Mouse (Mus musculus) neural tube, embryonic 14.5 days (tissue): ENCODE measurements at regions not wholly inside any gene's neighbourhood (a gene's known extent, or its start where the extent isn't known, plus 50 kb on each side); places are given as distances from the start of the nearest gene placed in this dataset.
A peak's percentile ranks its signal among the peaks of the same experiment; 100 is the strongest.

Experiments
- ATAC-seq: fragments of 200-750 bp; cut with Nextera tagmentation; 2 replicates; pipeline ENCODE4 v1.8.0; 2017; ENCODE audit warnings: low read depth, mild to moderate bottlenecking, moderate TSS enrichment, moderate library complexity
- H3K27ac ChIP-seq: fragments of 300-500 bp; sonication (generic); 2 replicates; pipeline ENCODE4 v1.5.1; 2014; ENCODE audit warnings: low read depth, mild to moderate bottlenecking, control low read depth, low read length, moderate library complexity, mixed read lengths
- H3K27me3 ChIP-seq: fragments of 300-500 bp; sonication (generic); 2 replicates; pipeline ENCODE4 v1.6.1; 2014; ENCODE audit warnings: low read length; ENCODE audit not compliant: control insufficient read depth, insufficient read depth
- H3K36me3 ChIP-seq: fragments of 300-500 bp; sonication (generic); 2 replicates; pipeline ENCODE4 v1.6.1; 2014; ENCODE audit warnings: low read length, mixed read lengths; ENCODE audit not compliant: control insufficient read depth, insufficient read depth
- H3K4me1 ChIP-seq: fragments of 300-500 bp; sonication (generic); 2 replicates; pipeline ENCODE4 v1.6.1; 2014; ENCODE audit warnings: low read length; ENCODE audit not compliant: control insufficient read depth, insufficient read depth
- H3K4me2 ChIP-seq: fragments of 300-500 bp; sonication (generic); 2 replicates; pipeline ENCODE4 v1.6.1; 2014; ENCODE audit warnings: mild to moderate bottlenecking, low read depth, low read length, control low read depth
- H3K4me3 ChIP-seq: fragments of 300-500 bp; sonication (generic); 2 replicates; pipeline ENCODE4 v1.5.1; 2014; ENCODE audit warnings: low read depth, low read length, control low read depth, mixed read lengths
- H3K9ac ChIP-seq: fragments of 300-500 bp; sonication (generic); replicated peaks from 2 replicates; pipeline ENCODE4 v1.6.1; 2014; ENCODE audit warnings: low read depth, mild to moderate bottlenecking, control low read depth, low read length, mixed read lengths
- H3K9me3 ChIP-seq: fragments of 300-500 bp; sonication (generic); 2 replicates; pipeline ENCODE4 v1.6.1; 2016; ENCODE audit warnings: low read length; ENCODE audit not compliant: control insufficient read depth
- WGBS: fragments of 180-500 bp; shearing (Covaris S2); extraction: QIAGEN DNeasy Blood & Tissue Kit; methylation state at CpG from one replicate; pipeline ENCODE4 v1.1.7; 2014; 5-methylcytosine and 5-hydroxymethylcytosine counted together

- 21% methylated on average over 8 of the region's 8 CpGs for WGBS
- no peak overlapping the region for H3K4me2 ChIP-seq
- no peak overlapping the region for H3K27ac ChIP-seq
- 0 out of 2 replicates have a peak, but pooled peaks cover 2% of the 10 kb centered on the region for H3K27me3 ChIP-seq
- no peaks in the 10 kb centered on the region for H3K9me3 ChIP-seq
- H3K4me3 ChIP-seq, result no peak overlapping the region
- H3K36me3 ChIP-seq, result no peaks in the 10 kb centered on the region
- no peak overlapping the region for H3K9ac ChIP-seq
- no peaks in the 10 kb centered on the region for H3K4me1 ChIP-seq
- ATAC-seq, result peak; percentile 83
Observed at GRCm38 (mm10) chrX:99657790-99658451, 162.9 kb upstream of the Tmem28 start.

DNA sequence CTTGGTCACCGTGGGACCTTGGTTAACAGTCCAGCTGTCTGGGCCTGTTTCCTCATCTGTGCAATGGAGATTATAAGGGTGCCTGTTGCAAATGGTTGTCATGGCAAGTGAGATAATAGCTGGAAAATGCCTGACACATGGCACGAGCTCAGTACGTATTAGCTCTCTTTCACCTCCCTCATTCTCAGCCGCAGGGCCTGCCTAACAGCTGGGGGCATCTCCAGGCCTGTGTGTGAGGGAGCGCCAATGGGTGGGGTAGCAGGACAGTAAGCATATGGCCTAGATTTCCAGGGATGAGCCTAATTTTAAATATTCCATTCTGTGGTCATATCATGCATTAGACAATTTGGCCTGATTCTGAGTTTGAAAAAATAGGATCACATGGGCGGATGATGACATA lies 163.8 kb upstream of the Tmem28 start:
- 55% methylated on average over 6 of the region's 6 CpGs for WGBS
- ATAC-seq, result no peak
- Histone ChIP-seq H3K27me3 (peaks cover 2% of the 10 kb centered on the region; the same call in 1 of the 2 replicates), H3K36me3 (no peaks in the 10 kb centered on the region), H3K4me1 (no peaks in the 10 kb centered on the region), H3K9me3 (no peaks in the 10 kb centered on the region), H3K4me3 (no peak overlapping the region), H3K9ac (no peak overlapping the region), H3K4me2 (no peak overlapping the region), H3K27ac (no peak overlapping the region)

DNA sequence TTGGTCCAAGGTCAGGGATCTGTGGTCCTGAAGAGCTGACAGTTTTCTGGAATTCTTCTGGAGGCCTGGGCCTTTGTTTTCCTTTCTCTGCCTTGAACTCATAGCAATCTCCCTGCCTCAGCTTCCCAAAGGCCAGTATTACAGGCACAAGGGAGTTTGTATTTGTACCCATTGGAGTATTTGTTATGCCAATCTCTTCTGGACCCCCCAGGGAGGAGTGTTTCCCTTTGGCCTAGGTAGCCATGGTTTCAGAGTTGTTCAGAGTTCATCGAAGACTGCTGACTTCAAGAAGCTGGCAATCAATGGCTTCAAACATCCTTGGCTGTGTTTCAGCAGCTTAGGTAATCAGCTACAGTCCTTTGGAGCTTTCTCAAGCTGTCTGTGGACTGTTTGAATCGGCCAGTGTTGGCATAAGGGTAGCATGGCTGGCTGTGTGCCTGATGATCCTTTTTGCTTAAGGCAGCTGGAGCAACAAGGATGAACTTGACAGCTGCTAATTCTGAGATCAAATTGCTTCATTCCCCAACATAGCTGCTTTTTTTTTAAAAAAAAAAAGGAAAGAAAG lies 161.2 kb upstream of the Pja1 start:
- Histone ChIP-seq H3K4me1 (no peaks in the 10 kb centered on the region), H3K36me3 (no peaks in the 10 kb centered on the region), H3K27ac (no peak overlapping the region), H3K4me3 (no peak overlapping the region), H3K27me3 (no peaks in the 10 kb centered on the region), H3K9ac (no peak overlapping the region), H3K4me2 (no peak overlapping the region), H3K9me3 (no peaks in the 10 kb centered on the region)
- no peak for ATAC-seq
- WGBS, result 58% methylated on average over 2 of the region's 2 CpGs

- Histone ChIP-seq H3K27me3 (no peaks in the 10 kb centered on the region), H3K4me3 (no peak overlapping the region)
- WGBS, result 71% methylated on average over 5 of the region's 5 CpGs
Observed at GRCm38 (mm10) chrX:99624515-99625179, 153.6 kb upstream of the Pja1 start.

GRCm38 (mm10) chrX:99612130-99612759 lies 141.2 kb upstream of the Pja1 start:
- peak; percentile 42; the same call in 1 of the 2 replicates for ATAC-seq
- Histone ChIP-seq H3K9ac (no peak overlapping the region), H3K27me3 (no peaks in the 10 kb centered on the region), H3K36me3 (no peaks in the 10 kb centered on the region), H3K27ac (no peak overlapping the region), H3K4me1 (no peaks in the 10 kb centered on the region), H3K4me3 (no peak overlapping the region), H3K9me3 (no peaks in the 10 kb centered on the region), H3K4me2 (no peak overlapping the region)
- 69% methylated on average over 9 of the region's 9 CpGs for WGBS

More at GRCm38 (mm10) chrX:99624515-99625179, 153.6 kb upstream of the Pja1 start:
- Histone ChIP-seq H3K9me3 (no peaks in the 10 kb centered on the region), H3K27ac (no peak overlapping the region), H3K9ac (no peak overlapping the region), H3K4me1 (no peaks in the 10 kb centered on the region), H3K36me3 (no peaks in the 10 kb centered on the region), H3K4me2 (no peak overlapping the region)
- ATAC-seq, result 0 out of 2 replicates have a peak, but pooled peaks have one; percentile 21

- Histone ChIP-seq H3K36me3 (no peaks in the 10 kb centered on the region), H3K4me3 (no peak overlapping the region), H3K4me1 (no peaks in the 10 kb centered on the region), H3K27me3 (no peaks in the 10 kb centered on the region), H3K9ac (no peak overlapping the region), H3K9me3 (no peaks in the 10 kb centered on the region), H3K27ac (no peak overlapping the region), H3K4me2 (no peak overlapping the region)
- ATAC-seq, result no peak
- 65% methylated on average over 5 of the region's 5 CpGs for WGBS
Observed at GRCm38 (mm10) chrX:99610096-99610495, 139.0 kb upstream of the Pja1 start.

DNA sequence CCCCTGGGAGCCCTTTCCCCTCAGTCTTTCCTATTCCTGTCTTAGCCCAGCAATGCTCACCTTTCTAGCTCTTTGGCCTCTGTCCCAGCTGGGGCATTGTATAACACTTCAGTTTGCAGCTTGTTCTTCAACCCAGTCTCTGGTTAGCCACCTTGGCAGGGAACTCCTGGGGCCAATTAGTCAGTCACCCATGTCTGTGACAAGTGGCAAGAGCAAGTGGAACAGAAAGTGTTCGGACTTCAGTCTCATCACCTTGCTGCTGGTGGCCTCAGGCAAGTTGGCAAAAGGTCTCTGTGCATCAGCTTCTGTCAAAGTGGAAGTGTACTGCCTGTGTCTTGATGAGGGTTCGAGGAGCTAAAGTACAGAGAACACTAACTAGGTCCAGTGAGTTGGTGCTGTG lies 138.5 kb upstream of the Pja1 start:
- Histone ChIP-seq H3K9ac (no peak overlapping the region), H3K27ac (no peak overlapping the region), H3K9me3 (no peaks in the 10 kb centered on the region), H3K27me3 (no peaks in the 10 kb centered on the region), H3K4me2 (no peak overlapping the region), H3K36me3 (no peaks in the 10 kb centered on the region), H3K4me3 (no peak overlapping the region), H3K4me1 (no peaks in the 10 kb centered on the region)
- WGBS, result 85% methylated on average over 2 of the region's 2 CpGs
- ATAC-seq, result no peak

DNA sequence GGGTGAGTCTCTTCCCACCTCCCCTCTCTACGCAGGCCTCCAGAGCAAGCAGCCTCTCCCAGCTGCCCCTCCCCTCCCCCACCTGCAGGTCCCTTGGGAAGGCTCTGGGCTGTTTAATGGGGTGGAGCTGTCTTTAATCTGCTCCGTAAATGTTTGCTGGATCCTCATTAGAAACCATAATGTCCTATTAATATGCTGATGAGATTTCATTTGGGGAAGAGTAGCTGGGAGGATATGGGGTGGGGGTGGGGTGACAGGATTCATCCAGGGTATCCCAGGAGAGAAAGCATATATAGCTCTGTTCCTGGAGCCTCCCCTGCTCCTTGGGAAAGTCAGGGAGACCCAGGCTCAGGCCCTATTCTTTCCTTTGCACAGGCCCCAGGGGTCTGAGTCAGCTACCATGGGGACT lies 137.2 kb upstream of the Pja1 start:
- Histone ChIP-seq H3K9ac (no peak overlapping the region), H3K36me3 (no peaks in the 10 kb centered on the region), H3K27ac (no peak overlapping the region), H3K4me1 (no peaks in the 10 kb centered on the region), H3K4me3 (no peak overlapping the region), H3K9me3 (no peaks in the 10 kb centered on the region), H3K4me2 (no peak overlapping the region), H3K27me3 (no peaks in the 10 kb centered on the region)
- peak; percentile 71 for ATAC-seq
- 25% methylated on average over 2 of the region's 2 CpGs for whole genome bisulfite sequencing
